In the genomic region with DNA sequence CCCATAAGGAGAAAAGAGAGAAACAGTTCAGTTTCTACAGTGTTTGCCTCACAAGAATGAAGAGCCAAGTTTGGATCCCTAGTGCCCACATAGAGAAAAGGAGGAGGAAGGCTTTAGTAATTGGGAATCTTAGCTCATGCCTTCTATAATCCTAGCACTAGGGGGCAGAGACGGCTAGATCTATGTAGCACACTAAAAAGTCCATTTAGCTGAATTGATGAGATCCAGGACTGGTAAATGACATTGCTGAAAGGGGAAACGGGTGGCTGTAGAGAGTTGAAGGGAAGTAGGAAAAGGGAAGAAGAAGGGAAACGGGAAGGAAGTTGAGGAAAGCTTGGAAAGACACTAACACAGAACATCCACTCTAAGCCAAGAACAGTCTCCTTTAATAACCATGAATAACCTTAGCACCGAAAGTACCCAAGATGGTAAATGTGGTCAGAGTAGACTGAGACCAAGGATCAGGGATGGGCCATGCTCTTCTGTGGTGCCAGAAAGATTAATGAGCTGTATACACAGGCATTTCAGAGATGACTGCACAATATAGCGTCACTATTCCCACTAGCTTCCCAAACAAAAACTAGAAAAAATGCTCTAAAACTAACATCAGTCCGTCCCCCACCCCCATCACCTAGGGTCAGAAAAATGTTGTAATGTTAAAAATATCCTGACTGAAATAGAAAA, we compare ENCODE assay signal across 10 mouse cellular contexts.
A peak's percentile ranks its signal among the peaks of the same experiment; 100 is the strongest.
DNase-seq lines count a peak whose midpoint lies in the region; ATAC-seq and TF ChIP-seq lines count a peak whose summit lies in the region.
"Had no signal": no experiment of that assay in that cellular context is flagged by ENCODE, and none has a peak within 500 bp of the region (broad histone marks: within the 10 kb centered on the region; RNA-seq: fewer than 3 reads in every experiment).

No protein-coding gene starts in this region.

- no peaks in the 10 kb centered on the region for H3K27me3 ChIP-seq in heart, embryonic 12.5 days (replicated peaks)
- no peaks in the 10 kb centered on the region for H3K27me3 ChIP-seq in embryonic facial prominence, embryonic 14.5 days (replicated peaks; ENCODE audit: control insufficient read depth, insufficient read depth, low read length)
- no peaks in the 10 kb centered on the region for H3K27me3 ChIP-seq in hindbrain, postnatal 0 days (ENCODE audit: insufficient read depth, low read length)
- H3K27me3 ChIP-seq: megakaryocyte, embryonic 14.5 days had no signal

- TF ChIP-seq CTCF in hindbrain, postnatal 0 days (IDR thresholded peaks at IDR 0.05; ENCODE audit: low read depth) = peak; percentile 79

- H3K27ac ChIP-seq in heart, embryonic 12.5 days (ENCODE audit: poor library complexity, severe bottlenecking) = no peak overlapping the region
- no peak overlapping the region for H3K27ac ChIP-seq in embryonic facial prominence, embryonic 14.5 days (replicated peaks; ENCODE audit: low read depth, low read length)
- H3K27ac ChIP-seq in hindbrain, postnatal 0 days = no peak overlapping the region

- WGBS in heart, embryonic 12.5 days = 46% methylated on average over 6 of the region's 6 CpGs
- WGBS in embryonic facial prominence, embryonic 14.5 days = 54% methylated on average over 6 of the region's 6 CpGs
- 44% methylated on average over 6 of the region's 6 CpGs for WGBS in hindbrain, postnatal 0 days

- H3K4me2 ChIP-seq in heart, embryonic 12.5 days = no peak overlapping the region
- no peak overlapping the region for H3K4me2 ChIP-seq in embryonic facial prominence, embryonic 14.5 days (ENCODE audit: low read depth, low read length)
- H3K4me2 ChIP-seq in hindbrain, postnatal 0 days (ENCODE audit: low read depth, low read length) = no peak overlapping the region

- no peaks in the 10 kb centered on the region for H3K9me3 ChIP-seq in heart, embryonic 12.5 days (replicated peaks)
- no peaks in the 10 kb centered on the region for H3K9me3 ChIP-seq in embryonic facial prominence, embryonic 14.5 days (ENCODE audit: control insufficient read depth, low read length)
- H3K9me3 ChIP-seq in hindbrain, postnatal 0 days (ENCODE audit: low read length) = no peaks in the 10 kb centered on the region
- H3K9me3 ChIP-seq: G1E; megakaryocyte, embryonic 14.5 days had no signal

- peaks cover 4% of the 10 kb centered on the region; the same call in 1 of the 2 replicates for H3K4me1 ChIP-seq in heart, embryonic 12.5 days (replicated peaks)
- no peaks in the 10 kb centered on the region for H3K4me1 ChIP-seq in embryonic facial prominence, embryonic 14.5 days (ENCODE audit: control insufficient read depth, insufficient read depth, low read length)
- H3K4me1 ChIP-seq in hindbrain, postnatal 0 days (ENCODE audit: insufficient read depth, low read length) = no peaks in the 10 kb centered on the region
- H3K4me1 ChIP-seq: megakaryocyte, embryonic 14.5 days had no signal

- no peaks in the 10 kb centered on the region for H3K36me3 ChIP-seq in heart, embryonic 12.5 days
- no peaks in the 10 kb centered on the region for H3K36me3 ChIP-seq in embryonic facial prominence, embryonic 14.5 days (ENCODE audit: control insufficient read depth, insufficient read depth, low read length)
- H3K36me3 ChIP-seq in hindbrain, postnatal 0 days (ENCODE audit: insufficient read depth, low read length) = no peaks in the 10 kb centered on the region
- H3K36me3 ChIP-seq: G1E had no signal

- ATAC-seq in heart, embryonic 12.5 days (ENCODE audit: insufficient number of reproducible peaks, low FRiP score) = no peak
- no peak for ATAC-seq in embryonic facial prominence, embryonic 14.5 days (ENCODE audit: low read depth)
- peak; percentile 64 for ATAC-seq in hindbrain, postnatal 0 days
- ATAC-seq in erythroblast, adult 5-6 weeks (replicated peaks; ENCODE audit: low FRiP score, poor library complexity, severe bottlenecking) = no peak

- peak; percentile 56 to 71 for DNase-seq in heart, adult 18-20 months
- DNase-seq in adrenal gland, adult 18-20 months (ENCODE audit: low spot score in 2 of 2) = peak; percentile 14 to 21
- peak; percentile 69 for DNase-seq in embryonic facial prominence, embryonic 14.5 days (ENCODE audit: low spot score)
- DNase-seq in hindbrain, postnatal 0 days (ENCODE audit: low spot score) = peak; percentile 74
- DNase-seq in left cerebral cortex, adult 9 months (ENCODE audit: low spot score in 2 of 2) = peak; percentile 47 to 86
- DNase-seq in retina, postnatal 7 days (ENCODE audit: low read depth, low spot score) = peak; percentile 42

- no peak overlapping the region for H3K4me3 ChIP-seq in heart, embryonic 12.5 days
- no peak overlapping the region for H3K4me3 ChIP-seq in embryonic facial prominence, embryonic 14.5 days (ENCODE audit: low read depth, low read length)
- H3K4me3 ChIP-seq in hindbrain, postnatal 0 days (ENCODE audit: low read length) = no peak overlapping the region
- H3K4me3 ChIP-seq: megakaryocyte, embryonic 14.5 days had no signal

- H3K9ac ChIP-seq in heart, embryonic 12.5 days = no peak overlapping the region
- no peak overlapping the region for H3K9ac ChIP-seq in embryonic facial prominence, embryonic 14.5 days (ENCODE audit: low read depth, low read length)
- no peak overlapping the region for H3K9ac ChIP-seq in hindbrain, postnatal 0 days (replicated peaks; ENCODE audit: low read length)

Comparison
In these comparisons a context has a peak if more than half of its experiments do, and no peak if none do; other contexts are left out.
1. DNase-seq: peak in every context shown above with its lines; median percentile 74 in hindbrain, postnatal 0 days; 69 in embryonic facial prominence, embryonic 14.5 days; 66 in left cerebral cortex, adult 9 months; 64 in heart, adult 18-20 months; 42 in retina, postnatal 7 days; 18 in adrenal gland, adult 18-20 months.